Mouse (Mus musculus) heart, adult 2 months (tissue): Measurements from ENCODE around the gene Gucd1. TPM values are rescaled to one million over a fixed set of nuclear protein-coding genes. Genes with fewer than 3 reads are reported as not detected.

Experiments used
- DNase-seq, 2 experiments: peaks; one replicate each; pipeline ENCODE4 v3.0.0; 2021
- H3K27ac ChIP-seq: fragments of 200-600 bp; 2 replicates; pipeline ENCODE4 v1.8.1; 2022
- H3K27me3 ChIP-seq: fragments of 200-500 bp; 2 replicates; pipeline ENCODE4 v1.6.1; 2012; ENCODE audit warnings: mild to moderate bottlenecking, low read length, inconsistent platforms, mixed read lengths; ENCODE audit not compliant: control insufficient read depth, insufficient read depth
- H3K36me3 ChIP-seq: fragments of 200-500 bp; 2 replicates; pipeline ENCODE4 v1.6.1; 2012; ENCODE audit warnings: low read length, inconsistent platforms; ENCODE audit not compliant: control insufficient read depth, insufficient read depth
- H3K4me1 ChIP-seq: fragments of 200-500 bp; 2 replicates; pipeline ENCODE4 v1.6.1; 2011; ENCODE audit warnings: low read length; ENCODE audit not compliant: control insufficient read depth, insufficient read depth
- H3K4me3 ChIP-seq: fragments of 200-600 bp; 2 replicates; pipeline ENCODE4 v1.8.1; 2022
- H3K79me2 ChIP-seq: fragments of 200-500 bp; replicated peaks from 2 replicates; pipeline ENCODE4 v1.6.1; 2012; ENCODE audit warnings: mild to moderate bottlenecking, inconsistent platforms, low read length, moderate library complexity, mixed read lengths; ENCODE audit not compliant: control insufficient read depth, insufficient read depth
- H3K9ac ChIP-seq: fragments of 200-500 bp; 2 replicates; pipeline ENCODE4 v1.6.1; 2012; ENCODE audit warnings: low read depth, mild to moderate bottlenecking, control low read depth, inconsistent platforms, low read length, mixed read lengths
- CTCF ChIP-seq: fragments of 200-600 bp; IDR thresholded peaks from 2 replicates; pipeline ENCODE4 v1.8.1; 2022; ENCODE audit warnings: antibody characterized with exemption, mild to moderate bottlenecking, moderate library complexity
- EP300 ChIP-seq: fragments of 200-500 bp; IDR thresholded peaks from 2 replicates; pipeline ENCODE4 v1.6.1; 2011; ENCODE audit warnings: low read depth, low read length, control low read depth; ENCODE audit not compliant: insufficient read depth
- POLR2A ChIP-seq: fragments of 200-500 bp; IDR thresholded peaks from 2 replicates; pipeline ENCODE4 v1.6.1; 2011; ENCODE audit warnings: mild to moderate bottlenecking, low read depth, low read length, control low read depth; ENCODE audit not compliant: insufficient read depth
- WGBS: fragments of 180-500 bp; shearing (Covaris S2); methylation state at CpG from one replicate; pipeline ENCODE4 v1.1.7; 2018; 5-methylcytosine and 5-hydroxymethylcytosine counted together
- intact Hi-C: fragments of 180-260 bp; cut with DNase I; formaldehyde crosslinking; loops from one replicate; pipeline ENCODE4 v1.15.1; 2025
- polyA plus RNA-seq: library from polyadenylated mRNA; depleted of rRNA; stranded (reverse); fragments of >200 nt; gene quantifications from 2 replicates; pipeline ENCODE4 v1.2.3, GENCODE M21; 2012
- total RNA-seq, 2 experiments: library from RNA; stranded (reverse); gene quantifications; 2 replicates each; pipeline ENCODE4 v1.2.3; 2021

Gene Gucd1
- total and polyA plus RNA-seq, 3 experiments: 33.2 to 44.7 (median 37.7) TPM

GRCm38 (mm10) chr10:75322966-75323365, 194.8 kb downstream of the Gucd1 start:
- H3K4me3 ChIP-seq: no peak overlapping the region
- no peaks in the 10 kb centered on the region for H3K27me3 ChIP-seq
- no peak overlapping the region for H3K9ac ChIP-seq
- peaks cover 23% of the 10 kb centered on the region for H3K4me1 ChIP-seq
- H3K36me3 ChIP-seq: peaks cover 2% of the 10 kb centered on the region; the same call in 1 of the 2 replicates
- DNase-seq: peak; percentile 47 to 52
- peak overlapping the region; percentile 45 for H3K27ac ChIP-seq
- H3K79me2 ChIP-seq: no peaks in the 10 kb centered on the region
- intact Hi-C loops: no loop called here
- TF ChIP-seq CTCF: no peak
- TF ChIP-seq EP300: no peak
- TF ChIP-seq POLR2A: no peak
- 38% methylated on average over 6 of the region's 6 CpGs for WGBS

DNA sequence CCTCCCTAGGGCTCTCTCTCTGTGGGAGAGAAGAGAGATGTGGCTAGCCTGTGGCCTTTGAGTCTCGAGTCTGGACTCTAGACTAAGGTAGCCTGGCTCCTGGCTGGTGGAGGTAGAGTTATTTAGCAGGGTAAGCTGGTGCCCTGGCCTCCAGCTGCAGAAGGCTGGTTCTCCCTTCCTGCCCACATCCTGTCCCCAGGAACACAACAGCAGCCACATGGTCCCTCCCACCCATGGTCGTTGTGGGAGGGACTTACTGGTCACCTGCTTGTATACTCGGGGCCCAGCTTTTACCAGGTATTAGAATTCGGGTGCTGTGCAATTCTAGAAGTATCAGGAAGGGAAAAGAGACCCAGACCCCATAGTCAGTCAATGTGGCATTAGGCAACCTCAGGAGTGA, 197.5 kb downstream of the Gucd1 start:
- Histone ChIP-seq H3K27ac (no peak overlapping the region), H3K36me3 (no peaks in the 10 kb centered on the region), H3K79me2 (no peaks in the 10 kb centered on the region), H3K4me3 (no peak overlapping the region), H3K9ac (no peak overlapping the region), H3K27me3 (no peaks in the 10 kb centered on the region), H3K4me1 (peaks cover 19% of the 10 kb centered on the region)
- TF ChIP-seq CTCF: no peak
- no peak for TF ChIP-seq POLR2A
- no peak for TF ChIP-seq EP300
- DNase-seq: no peak
- intact Hi-C loops: no loop called here
- 34% methylated on average over 4 of the region's 4 CpGs for WGBS

DNA sequence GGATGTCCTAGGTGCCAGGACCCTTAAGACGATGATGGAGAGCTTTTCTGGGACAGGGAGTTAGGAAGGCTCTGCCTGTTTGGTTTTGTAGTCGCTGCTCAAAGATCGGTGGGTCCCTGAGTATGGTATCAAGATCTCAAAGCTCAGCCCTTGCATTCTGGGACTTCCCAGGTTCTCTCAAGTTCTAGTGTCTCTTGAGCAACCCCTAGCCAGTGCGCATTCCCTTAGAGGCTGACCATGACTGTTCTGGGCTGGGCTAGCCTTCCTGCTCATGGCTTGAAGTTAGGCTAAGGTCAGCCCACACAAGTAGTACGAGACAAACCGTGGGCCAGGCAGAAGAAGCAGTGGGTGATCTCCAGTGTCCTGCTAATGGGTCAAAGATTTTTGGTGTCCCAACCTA, 199.6 kb downstream of the Gucd1 start:
- H3K4me1 ChIP-seq: peaks cover 22% of the 10 kb centered on the region
- no peaks in the 10 kb centered on the region for H3K36me3 ChIP-seq
- no peak for DNase-seq
- H3K9ac ChIP-seq: peak overlapping the region; percentile 85
- H3K27ac ChIP-seq: peak overlapping the region; percentile 96
- 44% methylated on average over 6 of the region's 6 CpGs for WGBS
- intact Hi-C loops: loop anchor here (2.0 to 5.0 kb wide), 2 partner anchors 15 to 169 kb away; no protein-coding TSS in a partner anchor
- H3K27me3 ChIP-seq: no peaks in the 10 kb centered on the region
- H3K4me3 ChIP-seq: peak overlapping the region; percentile 91
- TF ChIP-seq POLR2A: peak; percentile 33; the same call in 1 of the 2 replicates
- TF ChIP-seq CTCF: no peak
- H3K79me2 ChIP-seq: no peaks in the 10 kb centered on the region

DNA sequence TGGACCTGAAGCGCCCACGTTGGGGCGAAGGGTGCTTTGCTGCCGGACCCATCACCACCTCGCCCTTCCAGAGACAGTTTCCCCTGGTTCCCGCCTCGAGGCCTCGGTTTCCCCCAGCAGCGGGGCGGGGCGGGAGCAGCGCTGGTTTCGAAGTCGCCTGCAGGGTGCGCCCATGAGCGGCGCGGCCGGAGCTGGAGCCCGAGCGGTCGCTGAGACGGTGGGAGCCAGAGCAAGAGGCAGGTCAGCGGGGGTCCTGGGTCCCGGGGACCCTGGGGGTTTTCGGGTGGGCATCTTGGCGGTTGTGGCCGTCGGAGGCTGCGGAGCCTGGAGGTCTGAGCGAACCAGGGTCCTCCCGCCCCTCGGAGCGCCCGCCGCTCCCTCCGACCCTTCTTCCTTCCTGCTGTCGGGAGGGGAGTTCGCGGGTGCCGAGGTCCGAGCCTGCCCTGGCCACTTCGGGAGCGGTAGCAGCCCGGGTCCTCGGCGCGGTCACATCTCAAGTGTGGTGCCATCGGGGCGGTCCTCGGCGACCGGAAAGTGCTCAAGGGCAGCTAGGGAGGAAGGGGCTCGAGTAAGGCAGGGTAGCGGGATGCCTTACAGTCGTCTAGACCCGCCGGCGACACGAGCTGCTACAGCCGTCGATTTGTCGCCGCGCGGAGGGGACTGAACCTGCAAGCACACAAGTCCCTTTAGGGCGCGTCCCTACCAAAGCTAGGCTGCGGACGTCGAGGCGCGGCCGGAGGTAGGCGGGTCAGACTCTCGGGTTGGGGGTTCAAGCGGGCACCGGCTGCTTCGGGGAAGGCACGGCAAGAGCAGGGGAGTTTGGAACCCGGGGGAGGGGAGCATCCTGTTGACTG, 200.6 kb downstream of the Gucd1 start:
- H3K79me2 ChIP-seq: no peaks in the 10 kb centered on the region
- H3K4me1 ChIP-seq: peaks cover 18% of the 10 kb centered on the region
- TF ChIP-seq POLR2A (no peak; the same call in 1 of the 2 replicates), CTCF (peak; percentile 100)
- no peaks in the 10 kb centered on the region for H3K27me3 ChIP-seq
- H3K36me3 ChIP-seq: no peaks in the 10 kb centered on the region
- peak; percentile 85 to 91 for DNase-seq
- intact Hi-C loops: loop anchor here (1.0 to 5.0 kb wide), 5 partner anchors 40 to 170 kb away; no protein-coding TSS in a partner anchor
- under 1% methylated on average over 81 of the region's 81 CpGs for WGBS
- H3K9ac ChIP-seq: peak overlapping the region; percentile 85
- H3K27ac ChIP-seq: peak overlapping the region; percentile 96
- H3K4me3 ChIP-seq: peak overlapping the region; percentile 91

- H3K9ac ChIP-seq: peak within 1 kb of the TSS; percentile 85
- 3% methylated on average over 4 of the region's 4 CpGs for WGBS
- no peak for DNase-seq
- TF ChIP-seq EP300: no peak
- TF ChIP-seq CTCF: no peak
- peak within 1 kb of the TSS; percentile 96 for H3K27ac ChIP-seq
- no peaks in the 10 kb centered on the region for H3K36me3 ChIP-seq
- H3K79me2 ChIP-seq: no peaks in the 10 kb centered on the region
- H3K27me3 ChIP-seq: no peaks in the 10 kb centered on the region
- intact Hi-C loops: loop anchor here (1.0 to 5.0 kb wide), 4 partner anchors 40 to 171 kb away; no protein-coding TSS in a partner anchor
- peaks cover 18% of the 10 kb centered on the region for H3K4me1 ChIP-seq
- peak within 1 kb of the TSS; percentile 91 for H3K4me3 ChIP-seq
Observed at GRCm38 (mm10) chr10:75316872-75316907, 201.1 kb downstream of the Gucd1 start, which contains the start of gene Adora2a. TSS of gene Adora2a (plus strand) at chr10:75316877.

GRCm38 (mm10) chr10:75316472-75316871, 201.3 kb downstream of the Gucd1 start:
- DNase-seq: peak in 1 of 2 experiments; percentile 43
- Histone ChIP-seq H3K9ac (peak overlapping the region; percentile 85), H3K4me1 (peaks cover 18% of the 10 kb centered on the region), H3K27ac (peak overlapping the region; percentile 96), H3K4me3 (peak overlapping the region; percentile 91), H3K27me3 (no peaks in the 10 kb centered on the region), H3K79me2 (no peaks in the 10 kb centered on the region), H3K36me3 (no peaks in the 10 kb centered on the region)
- WGBS: 5% methylated on average over 8 of the region's 9 CpGs
- intact Hi-C loops: loop anchor here (1.0 to 5.0 kb wide), 4 partner anchors 40 to 171 kb away; no protein-coding TSS in a partner anchor
- TF ChIP-seq EP300: no peak
- no peak for TF ChIP-seq CTCF
- TF ChIP-seq POLR2A: 0 out of 2 replicates have a peak, but pooled peaks have one; percentile 10
